Mouse (Mus musculus) liver, embryonic 14.5 days (tissue): ENCODE results near the gene Hoxd11.

Experiments used
- CTCF ChIP-seq: IDR thresholded peaks from 2 replicates; pipeline ENCODE4 v1.5.1; 2016; ENCODE audit warnings: antibody characterized with exemption, low read depth, control low read depth
- EP300 ChIP-seq: IDR thresholded peaks from 2 replicates; pipeline ENCODE4 v1.6.1; 2016; ENCODE audit warnings: antibody characterized with exemption, low read depth

DNA sequence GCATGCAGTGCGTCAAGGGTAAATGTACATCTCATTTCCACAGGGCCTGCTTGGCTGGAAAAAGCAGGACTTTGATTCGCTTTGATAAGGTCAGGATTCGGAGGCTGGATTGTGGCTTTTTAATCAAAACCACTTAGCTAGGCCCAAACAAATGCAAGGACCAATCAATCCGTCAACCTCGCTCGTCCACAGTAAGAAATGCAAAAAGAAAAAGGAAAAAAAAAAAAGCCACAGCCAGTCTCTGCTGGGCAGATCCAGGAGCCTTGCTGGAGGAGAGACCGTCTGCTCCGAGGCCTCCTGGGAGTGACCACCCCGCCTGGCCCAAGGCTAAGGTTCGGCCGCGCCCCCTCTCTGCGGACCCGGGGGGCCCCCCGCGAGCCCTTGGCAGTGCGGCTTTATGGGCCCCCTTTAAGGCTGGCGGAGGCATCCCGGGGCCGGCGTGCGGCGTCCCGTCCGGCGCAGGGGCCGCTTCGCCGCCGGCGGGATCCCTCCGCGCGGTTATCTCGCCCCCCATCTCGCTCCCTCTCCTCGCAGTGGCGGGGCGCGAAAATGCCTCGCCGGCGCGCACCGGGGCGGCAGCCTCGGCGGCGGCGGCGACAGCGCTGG lies 25.1 kb downstream of the Hoxd11 start, which contains the start of gene Hoxd8:
- TF ChIP-seq CTCF, result no peak
- TF ChIP-seq EP300, result no peak
